Mouse (Mus musculus): ENCODE measurements around the gene Gpr18. TPM values are rescaled to one million over a fixed set of nuclear protein-coding genes. Genes with fewer than 3 reads are reported as not detected.
A peak's percentile ranks its signal among the peaks of the same experiment; 100 is the strongest.

Gene Gpr18
- total and polyA plus RNA-seq, 3 experiments = 33.5 to 46.2 (median 37.0) TPM

DNA sequence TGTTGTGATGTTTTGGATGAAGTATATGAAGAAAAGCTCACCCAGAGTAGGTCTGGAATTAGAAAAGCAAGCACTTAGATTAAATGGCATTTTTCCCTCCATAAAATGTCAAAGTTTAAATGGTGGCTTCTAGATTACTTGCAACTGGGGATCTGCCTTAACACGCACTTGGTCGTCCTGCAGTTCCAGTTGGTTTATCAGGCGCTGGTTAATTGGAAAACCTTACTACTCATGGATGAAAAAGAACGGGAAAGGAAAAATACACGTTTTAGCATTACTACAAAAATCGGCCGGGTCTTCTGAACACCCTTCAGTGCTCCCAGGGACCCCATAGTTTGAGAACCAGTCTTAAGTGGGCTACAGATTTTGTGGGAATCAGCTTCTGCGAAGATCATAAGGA lies 37.9 kb downstream of the Gpr18 start:
- peak overlapping the region; percentile 40; the same call in 1 of the 2 replicates for H3K27ac ChIP-seq (ENCODE audit: insufficient read depth, low read depth)
- DNase-seq (ENCODE audit: extremely low read depth) = no peak
- TF ChIP-seq JUND (conservative IDR thresholded peaks at IDR 0.05; ENCODE audit: low read depth, low read length) (no peak), RCOR1 (conservative IDR thresholded peaks at IDR 0.05; ENCODE audit: low read depth, low read length) (0 out of 2 replicates have a peak, but pooled peaks have one; percentile 16), E2F4 (IDR thresholded peaks at IDR 0.05; ENCODE audit: insufficient replicate concordance, low read depth, low read length) (no peak), NELFE (IDR thresholded peaks at IDR 0.05; ENCODE audit: low read depth, low read length) (0 out of 2 replicates have a peak, but pooled peaks have one; percentile 9), EP300 (IDR thresholded peaks at IDR 0.05; ENCODE audit: low read length) (peak; percentile 31; the same call in 1 of the 2 replicates), POLR2AphosphoS2 (IDR thresholded peaks at IDR 0.05; ENCODE audit: low read depth, low read length) (0 out of 2 replicates have a peak, but pooled peaks have one; percentile 33), MAZ (IDR thresholded peaks at IDR 0.05; ENCODE audit: low read depth, low read length) (0 out of 2 replicates have a peak, but pooled peaks have one; percentile 20), CHD1 (IDR thresholded peaks at IDR 0.05; ENCODE audit: low read depth, low read length) (peak; percentile 95), KAT2A (IDR thresholded peaks at IDR 0.05; ENCODE audit: insufficient replicate concordance, low read length) (no peak), MAX (IDR thresholded peaks at IDR 0.05; ENCODE audit: low read length) (no peak)
- H3K9me3 ChIP-seq (replicated peaks; ENCODE audit: low read length) = no peaks in the 10 kb centered on the region
- peak overlapping the region; percentile 91 for H3K4me2 ChIP-seq (ENCODE audit: insufficient read depth, low read depth, poor library complexity, severe bottlenecking)
- in situ Hi-C loops (cut with MboI; ENCODE audit: low pct_ligation_motif_present, low pct_unique_long_range_greater_than_20kb, low sequenced_read_pairs) = no loop called here
- H3K36me3 ChIP-seq (replicated peaks in 1 of 2; ENCODE audit: control insufficient read depth in 1 of 2, insufficient read depth in 1 of 2, low read length in 1 of 2) = peaks cover 6 to 22% of the 10 kb centered on the region in 2 experiments
- no peaks in the 10 kb centered on the region for H3K27me3 ChIP-seq (replicated peaks)
- peak overlapping the region; percentile 98 for H3K9ac ChIP-seq (ENCODE audit: insufficient read depth, low read depth)
- H3K4me3 ChIP-seq (replicated peaks in 1 of 3; ENCODE audit: low read depth in 2 of 3, low read length in 2 of 3, poor library complexity in 1 of 3) = peak overlapping the region; percentile 29 to 99 (median 62)
- dilution Hi-C loops (cut with MboI; ENCODE audit: extremely low pct_ligation_motif_present, extremely low pct_unique_long_range_greater_than_20kb, low sequenced_read_pairs) = no loop called here
- peaks cover 17 to 69% of the 10 kb centered on the region in 2 experiments for H3K4me1 ChIP-seq (ENCODE audit: control insufficient read depth in 1 of 2, insufficient read depth in 2 of 2)
- no peaks in the 10 kb centered on the region; the same call in 1 of the 2 replicates for H3K79me2 ChIP-seq (replicated peaks; ENCODE audit: control insufficient read depth, extremely low read depth, insufficient read depth, poor library complexity, severe bottlenecking)

DNA sequence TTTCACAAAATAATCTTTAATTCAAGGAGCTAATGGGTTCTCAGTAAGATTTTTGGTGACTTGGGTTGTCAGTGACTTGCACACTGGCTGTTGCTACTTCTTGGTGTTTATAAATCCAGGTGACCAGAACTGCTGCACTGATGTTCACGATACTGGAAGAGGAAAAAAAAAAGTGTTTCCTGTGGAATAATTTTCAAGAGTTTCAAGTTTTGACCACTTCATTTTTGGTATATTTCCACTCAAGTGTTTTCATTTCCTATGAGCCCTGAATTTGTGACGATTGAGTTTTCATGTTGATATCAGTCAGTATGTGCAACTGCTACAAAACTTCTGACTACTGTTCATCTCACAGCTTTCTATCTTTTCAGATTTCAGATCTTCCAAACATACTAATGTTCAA lies 38.7 kb downstream of the Gpr18 start:
- DNase-seq (ENCODE audit: extremely low read depth) = no peak
- Histone ChIP-seq H3K4me3 (replicated peaks in 1 of 3; ENCODE audit: low read depth in 2 of 3, low read length in 2 of 3, poor library complexity in 1 of 3) (peak overlapping the region in 1 of 3 experiments; percentile 62), H3K4me1 (ENCODE audit: control insufficient read depth in 1 of 2, insufficient read depth in 2 of 2) (peaks cover 17 to 69% of the 10 kb centered on the region in 2 experiments), H3K27me3 (replicated peaks) (no peaks in the 10 kb centered on the region), H3K36me3 (replicated peaks in 1 of 2; ENCODE audit: control insufficient read depth in 1 of 2, insufficient read depth in 1 of 2, low read length in 1 of 2) (peaks cover 6 to 15% of the 10 kb centered on the region in 2 experiments), H3K9ac (ENCODE audit: insufficient read depth, low read depth) (peak overlapping the region; percentile 58), H3K27ac (ENCODE audit: insufficient read depth, low read depth) (no peak overlapping the region), H3K9me3 (replicated peaks; ENCODE audit: low read length) (no peaks in the 10 kb centered on the region), H3K79me2 (replicated peaks; ENCODE audit: control insufficient read depth, extremely low read depth, insufficient read depth, poor library complexity, severe bottlenecking) (no peaks in the 10 kb centered on the region; the same call in 1 of the 2 replicates), H3K4me2 (ENCODE audit: insufficient read depth, low read depth, poor library complexity, severe bottlenecking) (no peak overlapping the region; the same call in 1 of the 2 replicates)
- dilution Hi-C loops (cut with MboI; ENCODE audit: extremely low pct_ligation_motif_present, extremely low pct_unique_long_range_greater_than_20kb, low sequenced_read_pairs) = no loop called here
- peak; percentile 62 for TF ChIP-seq IRF4 (IDR thresholded peaks at IDR 0.05; ENCODE audit: low read depth, low read length)
- peak; percentile 88 for TF ChIP-seq ZNF384 (IDR thresholded peaks at IDR 0.05; ENCODE audit: low read depth, low read length)
- TF ChIP-seq TCF12 (IDR thresholded peaks at IDR 0.05; ENCODE audit: low read depth, low read length) = 0 out of 2 replicates have a peak, but pooled peaks have one; percentile 40
- TF ChIP-seq MYC (IDR thresholded peaks at IDR 0.05; ENCODE audit: low read depth, low read length) = peak; percentile 37; the same call in 1 of the 2 replicates
- TF ChIP-seq EP300 (IDR thresholded peaks at IDR 0.05; ENCODE audit: low read length) = peak; percentile 81
- TF ChIP-seq JUN (IDR thresholded peaks at IDR 0.05; ENCODE audit: insufficient read depth, low read depth, low read length) = no peak
- no peak for TF ChIP-seq CHD1 (IDR thresholded peaks at IDR 0.05; ENCODE audit: low read depth, low read length)
- TF ChIP-seq ZKSCAN1 (IDR thresholded peaks at IDR 0.05; ENCODE audit: borderline replicate concordance, low read depth, low read length) = no peak
- peak; percentile 48; the same call in 1 of the 2 replicates for TF ChIP-seq MEF2A (IDR thresholded peaks at IDR 0.05; ENCODE audit: borderline replicate concordance, low read depth, low read length)
- 0 out of 2 replicates have a peak, but pooled peaks have one; percentile 18 for TF ChIP-seq HCFC1 (IDR thresholded peaks at IDR 0.05; ENCODE audit: low read depth, low read length)
- peak; percentile 50; the same call in 1 of the 2 replicates for TF ChIP-seq BHLHE40 (IDR thresholded peaks at IDR 0.05; ENCODE audit: low read depth, low read length)
- TF ChIP-seq TBP (conservative IDR thresholded peaks at IDR 0.05; ENCODE audit: low read depth, low read length) = no peak
- TF ChIP-seq KAT2A (IDR thresholded peaks at IDR 0.05; ENCODE audit: insufficient replicate concordance, low read length) = no peak
- 0 out of 2 replicates have a peak, but pooled peaks have one; percentile 39 for TF ChIP-seq ETS1 (conservative IDR thresholded peaks at IDR 0.05; ENCODE audit: low read depth, low read length)
- in situ Hi-C loops (cut with MboI; ENCODE audit: low pct_ligation_motif_present, low pct_unique_long_range_greater_than_20kb, low sequenced_read_pairs) = no loop called here
